Mouse (Mus musculus) layer of hippocampus, adult 9-11 months (tissue): Measurements from ENCODE around the gene Ttc9.

Experiments
- DNase-seq: peaks from one replicate; pipeline ENCODE4 v3.0.0; 2022

Gene Ttc9

DNA sequence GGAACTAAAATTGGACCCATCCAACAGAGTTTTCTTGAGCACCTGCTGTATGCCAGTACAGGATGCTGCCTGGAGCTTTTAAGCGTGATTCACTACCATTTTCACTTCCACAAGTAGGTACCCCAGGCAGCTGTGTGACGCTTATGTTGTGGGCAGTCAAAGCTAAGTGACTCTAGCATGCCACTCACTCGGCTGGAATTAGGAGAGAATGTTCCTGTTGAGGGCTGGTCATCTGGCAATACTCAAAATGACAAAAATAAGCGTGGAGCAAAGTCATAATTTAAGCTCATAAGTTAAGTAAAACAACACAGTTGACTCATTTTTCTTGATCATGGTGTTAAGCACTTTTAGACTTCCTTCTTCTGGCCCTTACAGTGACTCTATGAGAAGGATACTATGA lies 31.0 kb downstream of the Ttc9 start:
- no peak for DNase-seq

GRCm38 (mm10) chr12:81663116-81663515 lies 32.1 kb downstream of the Ttc9 start:
- no peak for DNase-seq

- DNase-seq, result no peak
Measured at GRCm38 (mm10) chr12:81663906-81664305, 32.9 kb downstream of the Ttc9 start.

DNA sequence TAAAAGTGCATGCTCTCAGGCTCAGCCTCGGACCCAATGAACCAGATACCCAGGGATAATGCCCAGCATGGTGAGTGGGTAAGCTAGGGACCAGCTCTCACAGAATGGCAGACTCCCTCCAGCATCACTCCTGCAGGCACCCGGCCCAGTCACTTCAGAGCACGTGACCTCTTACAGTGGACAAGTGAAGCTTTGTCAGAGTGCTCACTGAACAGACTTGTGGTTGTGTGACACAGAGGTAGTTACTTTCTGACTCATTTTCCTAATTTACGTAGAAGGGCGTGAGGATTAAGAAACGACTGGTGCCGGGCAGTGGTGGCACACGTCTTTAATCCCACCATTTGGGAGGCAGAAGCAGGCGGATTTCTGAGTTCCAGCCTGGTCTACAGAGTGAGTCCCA lies 37.4 kb downstream of the Ttc9 start:
- peak; percentile 10 for DNase-seq

- no peak for DNase-seq
Measured at GRCm38 (mm10) chr12:81675557-81675956, 44.5 kb downstream of the Ttc9 start.

DNA sequence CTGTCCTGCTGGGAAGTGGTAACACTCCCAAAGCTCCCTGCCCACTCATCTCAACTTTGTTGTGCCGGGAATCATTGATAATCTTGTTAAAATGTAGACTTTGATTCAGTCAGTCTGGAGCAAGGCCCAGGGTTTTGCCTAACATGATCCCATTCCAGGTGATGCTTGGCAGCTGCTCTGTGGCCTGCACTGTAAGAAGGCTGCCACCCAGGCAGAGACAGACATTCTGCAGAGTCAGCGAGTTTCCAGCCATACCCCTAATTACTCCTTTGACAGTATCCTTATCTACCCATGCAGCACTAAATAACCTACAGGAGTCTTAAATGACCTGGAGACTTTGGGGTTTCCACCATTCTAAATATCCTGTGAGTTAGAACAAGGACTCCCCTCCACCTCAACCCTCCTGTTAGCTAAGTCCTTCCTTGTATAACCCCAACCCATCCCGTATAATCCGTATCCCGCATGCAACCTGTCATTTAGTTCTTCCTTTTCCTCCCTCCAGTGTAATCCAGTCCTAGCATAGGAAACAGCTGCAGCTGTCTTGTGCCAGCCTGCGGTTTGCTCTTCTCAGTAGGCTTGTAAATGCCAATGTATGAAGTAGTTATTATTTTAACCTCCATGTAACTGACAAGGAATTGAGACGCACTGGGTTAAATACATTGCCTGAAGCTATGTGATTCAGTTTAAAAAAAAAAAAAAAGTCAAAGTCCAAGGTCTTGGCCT lies 48.9 kb downstream of the Ttc9 start:
- DNase-seq, result no peak

GRCm38 (mm10) chr12:81683395-81683794 lies 52.3 kb downstream of the Ttc9 start:
- no peak for DNase-seq

DNA sequence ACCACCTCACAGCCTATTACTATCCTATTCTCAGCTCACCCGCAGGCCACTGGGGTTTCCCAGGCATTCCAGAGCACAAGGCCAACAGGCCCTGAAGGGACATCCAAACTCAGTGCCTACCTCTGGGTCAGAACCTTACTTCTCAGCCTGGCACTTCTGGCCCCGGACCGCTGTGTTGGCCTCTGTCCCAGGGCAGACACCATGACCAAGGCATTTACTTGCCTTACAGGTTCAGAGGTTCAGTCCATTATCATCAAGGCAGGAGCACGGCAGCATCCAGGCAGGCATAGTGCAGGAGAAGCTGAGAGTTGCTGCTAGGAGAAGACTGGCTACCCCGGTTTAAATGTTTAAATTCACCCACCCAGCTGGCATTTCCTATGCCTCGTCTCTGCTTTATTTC lies 53.0 kb downstream of the Ttc9 start:
- DNase-seq, result no peak

DNA sequence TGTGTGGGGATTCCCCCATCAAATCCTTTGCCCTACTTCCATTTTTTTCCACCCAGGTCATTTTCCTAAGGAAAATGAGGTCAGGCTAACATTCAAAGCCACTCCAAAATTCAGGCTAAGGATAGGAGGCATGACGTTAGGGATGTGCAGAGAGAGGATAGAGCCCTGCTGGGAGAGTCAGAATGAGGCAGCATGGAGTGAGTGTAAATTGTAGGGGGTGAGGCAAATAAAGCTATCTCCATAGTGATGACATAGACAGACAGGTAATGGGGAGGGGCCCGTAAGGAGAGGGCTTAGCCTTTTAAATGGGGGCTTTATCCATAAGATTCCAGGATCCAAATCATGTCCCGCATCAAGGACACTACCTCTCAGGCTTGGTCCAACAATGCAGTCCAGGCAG lies 54.9 kb downstream of the Ttc9 start:
- DNase-seq, result no peak

DNA sequence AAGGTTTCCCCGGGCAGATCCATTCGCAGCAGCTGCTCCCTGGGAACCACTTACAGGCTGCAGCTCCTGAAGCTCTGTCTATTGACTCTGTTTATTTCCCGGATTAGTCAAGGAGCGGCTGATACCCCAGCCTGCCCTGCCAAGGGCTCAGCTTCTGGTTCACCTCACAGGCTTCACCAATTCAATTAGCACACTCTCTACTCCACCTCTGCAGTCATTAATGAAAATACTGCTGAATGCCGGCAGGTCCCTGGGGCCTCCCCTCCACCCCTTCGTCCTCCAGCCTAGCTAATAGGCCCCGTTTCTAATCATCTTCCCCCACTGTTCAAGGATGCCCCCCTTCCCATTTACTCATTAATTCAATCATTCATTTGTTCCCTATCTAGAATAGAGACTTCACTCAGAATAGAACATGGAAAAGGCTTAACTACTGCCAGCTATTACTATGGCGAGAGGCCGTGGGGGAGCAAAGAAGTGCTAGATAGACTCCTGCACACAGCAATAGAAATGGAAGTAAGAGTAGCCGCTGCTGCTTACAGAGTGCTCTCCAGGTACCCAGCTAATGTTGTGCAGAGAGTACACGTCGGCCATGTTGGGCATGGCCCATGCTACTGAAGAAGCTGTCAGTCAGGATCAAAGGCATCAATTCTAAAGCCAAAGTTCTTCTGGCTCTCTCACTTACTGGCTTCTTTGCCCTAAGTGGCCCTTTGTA lies 55.5 kb downstream of the Ttc9 start:
- no peak for DNase-seq

DNA sequence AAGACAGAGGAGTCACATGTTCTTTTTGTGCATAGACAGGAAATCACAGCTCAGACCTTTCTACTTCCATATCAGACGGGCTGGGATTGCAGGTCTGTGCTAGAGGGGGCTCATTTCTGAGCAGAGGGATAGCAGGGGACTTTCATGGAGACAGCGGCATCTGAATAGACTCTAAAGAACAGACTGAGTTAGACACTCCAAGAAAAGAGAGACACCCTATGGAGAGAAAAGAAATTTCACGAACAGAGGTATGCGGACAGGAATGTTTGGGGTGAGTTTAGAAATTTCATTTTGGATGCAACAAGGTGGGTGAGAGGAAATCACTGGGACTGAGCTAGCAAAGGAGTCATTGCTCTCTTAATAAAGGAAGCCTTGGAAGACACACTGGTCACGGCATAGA lies 56.8 kb downstream of the Ttc9 start:
- DNase-seq, result no peak

DNA sequence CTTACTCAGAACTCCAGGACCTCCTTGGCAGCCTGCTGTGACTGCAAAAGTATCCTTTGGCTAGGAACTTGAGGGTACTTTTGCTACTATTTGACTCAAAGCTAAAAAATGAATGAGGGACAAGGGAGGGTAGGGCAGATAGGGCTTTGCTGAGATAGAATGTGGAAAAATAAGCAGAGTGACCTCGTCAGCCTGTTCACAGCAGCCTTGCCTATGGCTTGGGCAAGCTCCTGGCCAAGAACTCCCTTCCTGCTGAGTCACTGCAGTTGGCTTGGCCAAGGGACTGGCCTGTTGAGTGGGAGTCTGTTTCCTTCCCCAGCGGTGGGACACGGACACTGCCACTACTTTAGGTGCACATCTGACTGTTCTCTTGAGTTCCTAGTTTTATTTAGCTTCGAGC lies 57.5 kb downstream of the Ttc9 start:
- DNase-seq, result no peak

GRCm38 (mm10) chr12:81689505-81690056 lies 58.5 kb downstream of the Ttc9 start:
- no peak for DNase-seq

- DNase-seq, result no peak
Measured at GRCm38 (mm10) chr12:81690111-81690510, 59.1 kb downstream of the Ttc9 start.

GRCm38 (mm10) chr12:81690751-81691150 lies 59.7 kb downstream of the Ttc9 start:
- no peak for DNase-seq

GRCm38 (mm10) chr12:81691177-81691730 lies 60.2 kb downstream of the Ttc9 start:
- no peak for DNase-seq

GRCm38 (mm10) chr12:81698011-81698410 lies 67.0 kb downstream of the Ttc9 start:
- no peak for DNase-seq

GRCm38 (mm10) chr12:81702903-81703302 lies 71.9 kb downstream of the Ttc9 start:
- DNase-seq, result no peak

GRCm38 (mm10) chr12:81712618-81713017 lies 81.6 kb downstream of the Ttc9 start:
- DNase-seq, result no peak
